Mouse (Mus musculus): Measurements from ENCODE around the gene Nacc1. TPM values are rescaled to one million over a fixed set of nuclear protein-coding genes. Genes with fewer than 3 reads are reported as not detected.
A peak's percentile ranks its signal among the peaks of the same experiment; 100 is the strongest.
"Not testable (repeated sequence)": the region's sequence is repeated elsewhere in the genome, so short reads cannot be mapped to it uniquely, and the experiment has no call there.

Nacc1 gene
- total RNA-seq, 4 experiments from 2014 or later: 26.7 to 36.0 (median 33.4) TPM

DNA sequence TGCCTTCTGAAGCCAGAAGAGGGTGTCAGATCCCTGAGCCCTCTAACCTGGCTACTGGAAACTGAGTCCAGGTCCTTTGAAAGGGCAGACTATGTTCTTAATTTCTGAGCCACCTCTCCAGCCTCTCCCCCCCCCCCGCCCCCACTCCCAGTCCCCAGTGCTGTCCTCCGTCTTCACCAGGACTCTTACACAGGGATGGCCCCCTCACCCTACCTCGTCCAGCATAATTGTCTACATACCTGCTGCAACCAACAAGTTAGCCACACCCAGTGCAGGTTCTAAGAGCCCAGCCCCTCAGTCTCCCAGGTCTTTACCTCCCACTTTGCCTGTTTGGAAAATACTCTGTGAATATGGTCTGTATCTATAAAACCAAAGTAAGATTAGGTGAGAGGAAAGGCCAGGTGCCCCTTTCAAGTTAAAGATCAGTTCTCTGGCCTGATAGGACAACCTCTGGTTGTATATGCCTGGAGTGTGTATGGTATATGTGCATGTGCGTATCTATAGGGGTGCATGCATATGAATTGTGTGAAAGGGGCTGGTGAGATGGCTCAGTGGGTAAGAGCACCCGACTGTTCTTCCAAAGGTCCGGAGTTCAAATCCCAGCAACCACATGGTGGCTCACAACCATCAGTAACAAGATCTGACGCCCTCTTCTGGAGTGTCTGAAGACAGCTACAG, 46.9 kb downstream of the Nacc1 start:
- no peak for DNase-seq (ENCODE audit: low spot score)

DNA sequence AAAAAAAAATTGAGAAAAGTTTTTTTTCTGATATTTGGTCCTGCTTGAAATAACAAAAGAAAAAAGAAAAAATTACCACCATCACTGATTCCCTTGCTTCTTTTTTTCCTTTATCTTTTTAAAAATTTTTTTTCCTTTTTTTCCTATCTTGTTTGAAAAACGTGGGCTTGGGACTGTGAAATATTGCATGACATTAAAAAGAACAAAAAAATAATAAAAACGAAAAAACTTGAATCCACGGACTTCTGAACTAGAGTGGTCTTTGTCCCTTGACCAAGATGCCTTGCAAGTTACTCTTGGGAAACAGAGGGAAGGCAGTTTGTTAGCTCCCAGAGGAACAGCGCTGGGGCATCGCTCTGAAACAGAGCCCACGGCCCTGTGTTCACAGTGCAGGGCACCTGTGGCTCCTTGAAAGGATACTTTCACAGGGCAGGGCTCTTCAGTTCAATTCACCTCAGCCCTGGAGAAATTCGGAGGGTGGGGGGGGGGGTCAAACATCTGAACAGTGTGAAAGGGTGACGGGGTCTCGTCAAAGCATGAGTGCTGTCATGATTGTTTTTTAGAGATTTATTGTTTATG, 47.6 kb downstream of the Nacc1 start:
- no peak for DNase-seq (ENCODE audit: low spot score)

DNA sequence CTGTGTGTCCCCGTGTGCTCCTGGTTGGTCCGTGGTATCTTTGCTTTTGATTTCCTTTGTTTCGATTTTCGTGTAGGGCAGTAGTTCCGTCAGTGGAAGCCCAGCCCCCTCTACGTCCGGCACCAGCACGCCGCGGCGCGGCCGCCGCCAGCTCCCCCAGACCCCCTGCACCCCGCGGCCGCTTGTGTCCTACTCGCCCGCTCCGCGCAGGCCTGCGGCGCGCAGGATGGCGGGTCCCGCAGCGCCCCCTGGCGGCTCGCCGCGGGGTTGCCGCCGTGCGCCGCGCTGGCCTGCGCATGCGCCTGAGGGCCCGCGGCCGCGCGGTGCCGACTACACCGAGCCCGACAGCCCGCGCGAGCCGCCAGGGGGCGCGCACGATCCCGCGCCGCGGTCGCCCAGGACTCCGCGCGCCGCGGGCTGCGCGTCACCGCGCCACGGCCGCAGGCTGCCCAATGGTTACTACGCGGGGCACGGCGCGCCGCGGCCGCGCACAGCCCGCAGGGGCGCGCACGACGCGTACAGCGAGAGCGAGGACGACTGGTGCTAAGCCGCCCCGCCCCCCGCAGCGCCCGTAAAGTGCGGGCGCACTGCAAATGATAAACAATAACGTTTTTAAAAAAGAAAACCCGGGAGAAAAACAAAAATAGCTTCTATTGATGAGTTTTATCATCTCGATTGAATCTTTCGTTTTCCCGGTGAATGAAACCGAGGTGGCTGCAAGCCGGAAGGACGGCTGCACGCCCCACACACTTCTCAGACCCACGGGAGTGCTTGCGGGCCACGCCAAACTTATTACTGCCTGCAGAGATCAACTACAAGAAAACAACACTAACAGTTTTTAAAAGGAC, 48.3 kb downstream of the Nacc1 start:
- peak; percentile 86 for DNase-seq (ENCODE audit: low spot score)

DNA sequence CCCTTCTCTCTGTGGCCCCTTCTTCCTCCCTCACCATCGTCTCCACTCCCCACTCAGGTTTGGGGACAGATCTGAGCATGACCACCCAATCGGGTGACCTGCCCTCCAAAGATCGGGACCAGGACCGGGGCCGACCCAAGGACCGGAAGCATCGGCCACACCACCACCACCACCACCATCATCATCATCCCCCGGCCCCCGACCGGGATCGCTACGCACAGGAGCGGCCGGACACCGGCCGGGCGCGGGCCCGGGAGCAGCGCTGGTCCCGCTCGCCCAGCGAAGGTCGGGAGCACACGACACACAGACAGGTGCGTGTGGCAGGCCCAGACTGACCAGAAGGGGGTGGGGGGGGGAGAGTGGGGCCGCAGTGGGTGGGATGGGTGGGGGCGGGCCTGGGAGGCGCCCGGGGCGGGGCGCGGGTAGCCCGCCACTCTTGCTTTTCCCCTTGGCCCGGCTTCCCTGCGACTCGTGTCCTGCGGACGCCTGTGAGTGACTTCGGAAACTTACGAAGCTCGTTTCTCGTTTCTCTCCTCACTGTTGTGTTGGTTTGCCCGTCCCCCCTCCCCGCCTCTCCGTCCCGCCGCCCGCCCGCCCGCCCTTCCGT, 49.0 kb downstream of the Nacc1 start:
- DNase-seq (ENCODE audit: low spot score): no peak

DNA sequence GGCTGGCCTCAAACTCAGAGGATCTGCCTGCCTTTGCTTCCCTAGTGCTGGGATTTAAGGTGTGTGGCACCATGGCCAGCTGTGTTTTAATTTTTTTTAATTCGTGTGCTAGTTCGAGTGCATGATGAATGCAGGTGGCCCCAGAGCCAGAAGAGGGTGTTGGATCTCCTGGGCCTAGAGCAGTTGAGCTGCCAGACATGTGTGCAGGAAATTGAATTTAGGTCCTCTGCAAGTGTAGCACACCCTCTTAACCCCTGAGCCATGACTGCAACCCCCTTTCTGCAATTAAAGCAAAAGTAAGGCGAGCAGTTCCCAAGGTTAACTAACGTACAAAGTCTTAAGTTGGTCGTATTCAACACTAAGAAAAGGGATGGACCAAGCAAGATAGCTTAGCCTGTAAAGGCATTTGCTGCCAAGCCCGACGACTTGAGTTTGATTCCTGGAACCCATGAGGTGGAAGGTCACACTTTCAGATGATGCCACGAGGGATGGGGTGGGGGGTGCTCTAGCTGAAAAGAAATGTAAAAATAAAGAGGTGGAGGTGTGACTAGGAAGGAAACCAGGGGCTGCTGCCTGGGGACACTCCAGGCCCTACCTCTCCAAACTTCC, 49.6 kb downstream of the Nacc1 start:
- DNase-seq (ENCODE audit: low spot score): no peak

DNA sequence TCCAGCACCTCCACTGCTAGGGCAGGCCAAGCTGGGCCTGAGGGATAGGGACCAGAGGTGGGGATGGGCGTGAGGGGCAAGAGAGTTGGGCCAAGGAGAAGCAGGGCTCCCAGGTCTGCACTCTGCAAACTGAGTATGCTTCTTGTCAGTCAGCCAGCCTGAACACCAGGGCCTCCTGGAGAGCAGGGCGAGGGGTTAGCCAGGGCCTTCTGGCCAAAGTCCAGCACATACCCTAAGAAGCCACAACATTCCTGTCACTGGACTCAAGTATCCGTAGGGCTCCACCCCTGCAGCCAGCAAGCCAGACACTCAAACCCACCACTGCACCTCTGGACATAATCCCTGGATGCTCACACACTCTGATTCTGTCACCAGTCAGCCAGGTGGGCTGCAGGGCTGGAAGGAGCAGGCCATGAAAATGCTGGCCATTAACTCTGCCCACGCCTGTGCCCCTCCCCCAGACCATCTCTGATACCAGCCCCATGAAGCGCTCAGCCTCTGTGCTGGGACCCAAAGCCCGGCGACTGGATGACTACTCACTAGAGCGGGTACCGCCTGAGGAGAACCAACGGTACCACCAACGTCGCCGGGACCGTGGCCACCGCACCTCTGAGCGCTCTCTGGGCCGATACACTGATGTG, 51.5 kb downstream of the Nacc1 start:
- no peak for DNase-seq (ENCODE audit: low spot score)

DNA sequence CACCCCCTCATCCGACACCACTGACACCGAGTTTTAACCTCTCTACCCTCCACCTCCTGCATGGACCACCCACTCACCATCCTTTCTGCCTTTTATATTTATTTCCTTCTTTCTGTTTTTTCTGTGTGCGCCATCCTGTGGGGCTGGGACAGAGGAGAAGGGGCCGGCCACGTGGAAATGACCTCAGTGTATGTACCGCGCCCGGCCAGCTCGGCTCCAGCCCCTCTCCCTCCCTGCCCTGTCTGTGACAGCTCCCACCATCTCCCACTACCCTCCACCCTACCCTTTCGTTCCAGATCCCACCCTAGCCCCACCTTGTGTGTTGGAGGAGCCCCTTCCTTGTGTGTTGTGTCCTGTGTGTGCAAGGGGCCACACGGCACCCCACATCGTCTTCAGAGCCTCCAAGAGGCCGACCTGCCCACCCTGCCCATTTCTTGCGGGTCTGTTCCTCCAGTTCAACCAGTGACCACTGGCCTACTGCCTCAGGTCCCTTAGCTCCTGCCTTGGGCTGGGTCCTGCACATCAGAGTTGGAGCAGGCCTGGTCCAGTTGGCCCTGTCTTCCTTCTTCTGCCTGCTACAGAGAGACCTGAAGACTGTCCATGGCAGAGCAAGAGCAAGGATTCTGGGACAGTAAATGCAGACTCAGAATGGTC, 52.1 kb downstream of the Nacc1 start:
- DNase-seq (ENCODE audit: low spot score): no peak

DNA sequence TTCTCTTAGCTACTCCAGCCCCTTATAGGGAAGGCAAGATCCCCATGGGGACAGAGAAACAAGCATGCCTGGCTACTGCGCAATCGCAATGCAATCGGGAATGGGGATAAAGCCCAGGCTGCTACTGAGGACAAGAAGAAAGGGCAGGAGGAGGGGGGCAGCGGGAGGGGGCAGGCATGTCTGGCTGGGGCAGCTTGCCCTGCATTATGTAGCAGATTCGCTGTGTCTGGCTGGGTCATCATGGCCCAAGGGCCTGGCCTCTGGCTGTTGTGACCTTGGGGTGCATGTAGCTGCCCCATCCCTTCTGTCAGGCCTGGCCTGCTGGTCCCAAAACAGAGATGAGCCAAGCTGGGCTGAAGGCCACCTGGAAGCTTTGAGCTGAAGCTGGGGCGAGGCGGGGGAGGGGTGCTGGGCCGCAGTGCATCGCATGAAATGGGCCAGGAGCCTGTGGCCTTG, 52.8 kb downstream of the Nacc1 start:
- DNase-seq (ENCODE audit: low spot score): peak; percentile 45

DNA sequence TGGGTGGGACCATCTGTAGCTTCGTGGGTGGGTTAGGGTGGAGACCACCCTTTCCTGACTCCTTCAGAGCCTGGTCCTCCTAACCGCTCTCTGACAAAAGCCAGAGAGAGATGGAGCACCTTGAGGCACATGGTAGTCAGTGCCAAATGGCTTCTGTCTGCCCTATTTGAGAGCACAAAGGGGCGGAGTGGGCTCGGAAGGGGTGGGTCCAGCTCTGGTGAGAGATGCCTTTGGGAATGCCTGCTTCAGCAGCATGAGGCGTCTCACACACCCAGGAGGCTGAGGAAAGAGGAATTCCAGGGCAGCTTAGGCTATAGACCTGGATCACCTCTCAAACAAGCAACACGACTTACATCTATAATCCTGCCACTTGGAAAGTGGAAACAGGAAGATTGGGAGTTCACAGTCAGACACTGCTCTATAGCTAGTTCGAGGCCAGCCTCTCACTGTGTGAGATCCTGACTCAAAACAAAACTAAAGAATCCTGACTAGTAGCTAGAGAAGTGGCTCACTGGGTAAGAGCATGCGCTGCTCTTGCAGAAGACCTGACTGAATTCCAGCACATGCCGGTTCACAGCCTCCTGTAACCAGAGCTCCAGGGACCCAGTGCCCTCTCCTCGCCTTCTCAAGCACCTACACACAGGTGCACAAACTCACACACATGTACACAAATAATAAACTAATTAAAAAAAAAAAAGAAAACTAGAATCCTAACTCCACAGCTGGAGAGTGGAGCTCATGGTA, 53.6 kb downstream of the Nacc1 start:
- DNase-seq (ENCODE audit: low spot score): no peak

DNA sequence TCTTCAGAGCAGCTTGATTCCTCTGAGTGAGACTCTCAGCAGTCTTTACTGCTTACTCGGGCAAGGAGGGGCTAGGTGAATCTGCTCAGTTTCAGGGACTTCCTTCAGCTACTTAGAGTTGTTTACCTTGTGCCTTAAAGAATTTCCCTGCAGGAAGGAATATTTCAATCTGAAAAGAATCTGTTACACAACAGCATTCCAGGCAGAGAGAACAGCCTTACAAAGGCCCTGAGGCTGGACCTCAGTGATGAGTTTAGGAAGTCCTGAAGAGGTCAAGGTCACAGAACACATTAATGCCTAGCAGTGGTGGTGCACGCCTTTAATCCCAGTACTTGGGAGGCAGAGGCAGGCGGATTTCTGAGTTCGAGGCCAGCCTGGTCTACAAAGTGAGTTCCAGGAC, 55.8 kb downstream of the Nacc1 start:
- DNase-seq (ENCODE audit: low spot score): no peak

DNA sequence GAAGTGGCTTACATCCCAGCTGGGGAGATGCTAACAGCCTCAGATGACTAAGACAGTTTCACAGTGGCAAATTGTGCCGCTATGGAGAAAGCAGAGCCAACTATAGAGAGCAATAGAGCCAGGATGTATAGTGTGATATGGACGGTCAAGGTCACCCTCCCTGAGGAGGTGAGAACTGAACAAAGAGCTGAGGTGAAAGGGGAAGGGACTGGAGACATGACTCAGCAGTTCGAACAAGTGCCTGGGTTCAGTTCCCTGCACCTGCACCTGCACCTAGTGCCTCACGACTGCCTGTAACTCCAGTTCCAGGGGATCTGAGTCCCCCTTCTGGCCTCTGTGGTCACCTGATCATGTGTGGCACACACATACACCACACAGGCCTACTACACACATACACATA, 57.5 kb downstream of the Nacc1 start:
- no peak for DNase-seq (ENCODE audit: low spot score)

DNA sequence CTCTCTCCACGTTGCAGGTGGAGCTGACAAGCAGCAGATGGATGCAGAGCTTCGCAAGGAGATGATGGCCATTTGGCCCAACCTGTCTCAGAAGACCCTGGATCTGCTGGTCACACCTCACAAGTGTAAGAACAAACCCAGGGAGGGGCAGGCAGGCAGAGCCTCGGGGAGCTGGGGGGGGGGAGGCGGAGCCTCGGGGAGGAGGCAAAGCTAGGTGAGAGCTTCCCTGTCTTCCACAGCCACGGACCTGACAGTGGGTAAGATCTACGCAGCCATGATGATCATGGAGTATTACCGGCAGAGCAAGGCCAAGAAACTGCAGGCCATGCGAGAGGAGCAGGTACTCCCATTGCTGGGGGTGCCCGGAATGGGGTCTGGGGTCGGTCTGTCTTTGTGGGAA, 58.1 kb downstream of the Nacc1 start:
- no peak for DNase-seq (ENCODE audit: low spot score)

DNA sequence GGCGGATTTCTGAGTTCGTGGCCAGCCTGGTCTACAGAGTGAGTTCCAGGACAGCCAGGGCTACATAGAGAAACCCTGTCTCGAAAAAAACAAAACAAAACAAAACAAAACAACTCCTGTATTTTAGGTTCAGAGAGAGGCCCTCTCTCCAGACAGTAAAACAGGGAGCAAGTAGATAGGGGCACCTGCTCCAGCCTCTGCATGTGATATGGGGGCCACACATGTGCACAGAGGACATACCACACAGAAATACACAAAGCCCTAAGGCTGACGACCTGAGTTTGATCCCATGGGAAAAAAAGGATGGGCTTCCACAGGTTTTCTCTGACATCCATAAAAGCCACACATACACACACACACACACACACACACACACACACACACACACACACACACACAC, 64.2 kb downstream of the Nacc1 start:
- DNase-seq (ENCODE audit: low spot score): not testable (repeated sequence)

DNA sequence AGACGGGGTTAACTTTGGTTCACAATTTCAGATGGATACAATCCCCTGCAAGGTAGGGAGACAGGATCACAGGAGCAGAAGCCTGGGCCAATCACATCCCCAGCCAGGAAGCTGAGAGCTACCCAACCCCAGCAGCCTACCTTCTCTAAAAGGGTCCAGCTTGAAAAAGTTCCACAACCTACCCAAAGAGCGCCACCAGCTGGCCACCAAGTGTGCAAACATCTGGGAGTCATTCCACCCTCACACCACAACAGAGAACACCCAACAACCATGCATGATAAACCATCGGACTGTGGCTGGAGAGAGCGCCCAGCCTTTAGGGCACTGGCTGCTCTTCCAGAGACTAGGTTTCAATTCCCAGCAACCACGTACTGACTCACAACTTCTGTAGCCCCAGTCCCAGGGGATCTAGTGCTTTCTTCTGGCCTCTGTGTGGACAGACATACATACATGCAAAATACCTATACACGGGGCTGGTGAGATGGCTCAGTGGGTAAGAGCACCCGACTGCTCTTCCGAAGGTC, 66.5 kb downstream of the Nacc1 start:
- no peak for DNase-seq (ENCODE audit: low spot score)

Other genes starting within 250 kb of the Nacc1 start
- gene Ier2, start 25.0 kb downstream of the Nacc1 start, total RNA-seq (2022): 10 to 100 TPM; 12.8 to 26.9 (median 17.4) TPM
- gene Trmt1, start 1.6 kb downstream of the Nacc1 start, total RNA-seq (2022): 10 to 100 TPM; 30.9 to 41.7 (median 38.5) TPM
- gene Lyl1, start 13.6 kb upstream of the Nacc1 start, total RNA-seq (2022): 1 to 10 TPM; 3.5 to 4.8 (median 4.3) TPM
- gene G430095P16Rik, start 35.1 kb upstream of the Nacc1 start, total RNA-seq (2022): under 1 TPM in 1 of 4 experiments, not detected in 3; 0.66 TPM
- 100 to 1,000 TPM; 288 to 356 (median 295) TPM for gene Nfix, start 112.5 kb upstream of the Nacc1 start, total RNA-seq (2022)
- 10 to 100 TPM; 10.3 to 13.2 (median 12.0) TPM for gene Dand5, start 135.0 kb upstream of the Nacc1 start, total RNA-seq (2022)
- 10 to 100 TPM; 31.0 to 34.9 (median 33.1) TPM for gene Gadd45gip1, start 143.7 kb upstream of the Nacc1 start, total RNA-seq (2022)
- gene Rad23a, start 152.8 kb upstream of the Nacc1 start, total RNA-seq (2022): 10 to 100 TPM; 82.8 to 92.9 (median 89.3) TPM
- 100 to 1,000 TPM; 330 to 410 (median 343) TPM for gene Calr, start 159.1 kb upstream of the Nacc1 start, total RNA-seq (2022)
- gene Farsa, start 169.1 kb upstream of the Nacc1 start, total RNA-seq (2022): 10 to 100 TPM; 19.9 to 24.6 (median 22.9) TPM
- 1 to 10 TPM; 2.2 to 5.9 (median 4.1) TPM for gene Syce2, start 184.2 kb upstream of the Nacc1 start, total RNA-seq (2022)
- gene Gcdh, start 206.1 kb upstream of the Nacc1 start, total RNA-seq (2022): 10 to 100 TPM; 77.8 to 99.2 (median 86.0) TPM
- gene Klf1, start 214.1 kb upstream of the Nacc1 start, total RNA-seq (2022): not detected
- gene Dnase2a, start 220.7 kb upstream of the Nacc1 start, total RNA-seq (2022): 10 to 100 TPM in 3 of 4 experiments, 1 to 10 TPM in 1; 7.9 to 15.7 (median 12.3) TPM
- gene Mast1, start 249.5 kb upstream of the Nacc1 start, total RNA-seq (2022): under 1 TPM; 0.06 to 0.19 (median 0.13) TPM